Mouse (Mus musculus) lung, embryonic 14.5 days (tissue): ENCODE data around the gene Acp4. TPM values are rescaled to one million over a fixed set of nuclear protein-coding genes. Genes with fewer than 3 reads are reported as not detected.

Experiments used
- ATAC-seq: fragments of 200-750 bp; cut with Nextera tagmentation; 2 replicates; pipeline ENCODE4 v1.8.0; 2017; ENCODE audit warnings: mild to moderate bottlenecking, moderate TSS enrichment, moderate library complexity; ENCODE audit not compliant: insufficient read depth
- DNase-seq: peaks from one replicate; pipeline ENCODE4 v3.0.0-alpha.2; 2015
- H3K27ac ChIP-seq: fragments of 300-500 bp; sonication (generic); 2 replicates; pipeline ENCODE4 v1.5.1; 2014; ENCODE audit warnings: low read depth, mild to moderate bottlenecking, moderate library complexity
- H3K27me3 ChIP-seq: fragments of 300-500 bp; sonication (generic); 2 replicates; pipeline ENCODE4 v1.6.1; 2014; ENCODE audit warnings: low read length, control low read depth; ENCODE audit not compliant: insufficient read depth
- H3K36me3 ChIP-seq: fragments of 300-500 bp; sonication (generic); 2 replicates; pipeline ENCODE4 v1.6.1; 2014; ENCODE audit warnings: control low read depth; ENCODE audit not compliant: insufficient read depth
- H3K4me1 ChIP-seq: fragments of 300-500 bp; sonication (generic); 2 replicates; pipeline ENCODE4 v1.6.1; 2014; ENCODE audit warnings: antibody characterized with exemption, control low read depth; ENCODE audit not compliant: insufficient read depth
- H3K4me2 ChIP-seq: fragments of 300-500 bp; sonication (generic); 2 replicates; pipeline ENCODE4 v1.6.1; 2014; ENCODE audit warnings: mild to moderate bottlenecking
- H3K4me3 ChIP-seq: fragments of 300-500 bp; sonication (generic); 2 replicates; pipeline ENCODE4 v1.5.1; 2014; ENCODE audit warnings: low read depth, low read length
- H3K9ac ChIP-seq: fragments of 300-500 bp; sonication (generic); 2 replicates; pipeline ENCODE4 v1.6.1; 2014
- H3K9me3 ChIP-seq: fragments of 300-500 bp; sonication (generic); 2 replicates; pipeline ENCODE4 v1.6.1; 2016; ENCODE audit warnings: low read depth, low read length, control low read depth
- CTCF ChIP-seq: IDR thresholded peaks from 2 replicates; pipeline ENCODE4 v1.5.1; 2016; ENCODE audit warnings: antibody characterized with exemption, low read depth
- WGBS: fragments of 180-500 bp; shearing (Covaris S2); extraction: QIAGEN DNeasy Blood & Tissue Kit; methylation state at CpG from one replicate; pipeline ENCODE4 v1.1.7; 2014; 5-methylcytosine and 5-hydroxymethylcytosine counted together
- polyA plus RNA-seq: library from polyadenylated mRNA; unstranded; fragments of >200 nt; fragmentation: Nextera tagmentation; extraction: Ambion mirVana; gene quantifications from 2 replicates; pipeline ENCODE4 v1.2.1, GENCODE M21; 2014

Acp4 gene
- polyA plus RNA-seq, 1 experiment from 2014 or later: 0.11 TPM

GRCm38 (mm10) chr7:44275546-44275945 lies 18.4 kb upstream of the Acp4 start:
- 0 out of 2 replicates have a peak, but pooled peaks have one; percentile 7 for TF ChIP-seq CTCF
- Histone ChIP-seq H3K36me3 (no peaks in the 10 kb centered on the region), H3K4me3 (no peak overlapping the region), H3K27ac (no peak overlapping the region), H3K9me3 (no peaks in the 10 kb centered on the region), H3K9ac (no peak overlapping the region), H3K4me2 (no peak overlapping the region), H3K27me3 (0 out of 2 replicates have a peak, but pooled peaks cover 11% of the 10 kb centered on the region), H3K4me1 (no peaks in the 10 kb centered on the region)
- DNase-seq (no peak), ATAC-seq (no peak)
- WGBS: 69% methylated on average over 3 of the region's 3 CpGs

DNA sequence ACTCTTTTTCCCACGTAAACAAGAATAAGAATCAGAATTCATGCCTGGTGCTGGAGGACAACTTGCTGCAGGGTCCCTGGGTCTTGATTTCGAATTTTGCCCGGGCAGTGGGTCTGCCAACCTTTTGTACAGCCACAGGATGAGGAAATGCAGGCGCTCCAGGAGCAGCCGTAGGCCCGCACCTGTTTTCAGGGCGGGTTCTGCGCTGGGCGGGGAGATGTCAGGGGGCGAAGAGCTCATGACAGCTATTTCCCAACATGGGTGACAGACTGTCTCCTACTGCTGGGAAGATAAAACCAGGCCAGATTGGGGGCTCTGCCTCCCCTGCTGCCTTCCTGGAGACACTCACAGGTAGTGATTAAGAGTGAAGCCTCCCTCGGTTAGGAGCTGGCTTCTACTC lies 16.9 kb upstream of the Acp4 start:
- Histone ChIP-seq H3K4me1 (no peaks in the 10 kb centered on the region), H3K9me3 (no peaks in the 10 kb centered on the region), H3K9ac (no peak overlapping the region), H3K4me3 (no peak overlapping the region), H3K36me3 (no peaks in the 10 kb centered on the region), H3K4me2 (no peak overlapping the region), H3K27me3 (0 out of 2 replicates have a peak, but pooled peaks cover 11% of the 10 kb centered on the region), H3K27ac (no peak overlapping the region)
- TF ChIP-seq CTCF: no peak
- DNase-seq (no peak), ATAC-seq (no peak)
- WGBS: 26% methylated on average over 11 of the region's 11 CpGs

DNA sequence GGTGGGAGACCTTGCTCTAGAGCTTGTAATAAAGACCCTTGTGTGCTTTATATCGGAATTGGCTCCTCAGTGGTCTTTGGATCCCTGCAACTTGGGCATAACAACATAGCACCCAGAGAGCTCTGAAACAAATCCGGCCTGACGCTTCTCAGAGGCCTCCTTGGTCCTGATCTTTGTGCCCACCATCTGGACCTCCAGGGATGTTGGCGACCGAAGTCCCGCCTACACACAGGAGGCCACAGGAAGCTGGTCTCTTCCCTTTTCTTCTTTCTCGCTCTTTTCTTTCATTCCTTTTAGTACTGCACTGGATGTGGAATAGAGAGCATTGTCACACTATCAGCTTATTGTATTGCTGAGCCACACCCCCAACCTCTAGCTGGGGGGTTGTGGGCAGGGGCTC lies 16.3 kb upstream of the Acp4 start:
- Histone ChIP-seq H3K9ac (no peak overlapping the region), H3K4me2 (no peak overlapping the region), H3K36me3 (no peaks in the 10 kb centered on the region), H3K27ac (no peak overlapping the region), H3K27me3 (0 out of 2 replicates have a peak, but pooled peaks cover 11% of the 10 kb centered on the region), H3K4me1 (no peaks in the 10 kb centered on the region), H3K9me3 (no peaks in the 10 kb centered on the region), H3K4me3 (no peak overlapping the region)
- ATAC-seq (no peak), DNase-seq (no peak)
- no peak for TF ChIP-seq CTCF
- 66% methylated on average over 7 of the region's 7 CpGs for WGBS

DNA sequence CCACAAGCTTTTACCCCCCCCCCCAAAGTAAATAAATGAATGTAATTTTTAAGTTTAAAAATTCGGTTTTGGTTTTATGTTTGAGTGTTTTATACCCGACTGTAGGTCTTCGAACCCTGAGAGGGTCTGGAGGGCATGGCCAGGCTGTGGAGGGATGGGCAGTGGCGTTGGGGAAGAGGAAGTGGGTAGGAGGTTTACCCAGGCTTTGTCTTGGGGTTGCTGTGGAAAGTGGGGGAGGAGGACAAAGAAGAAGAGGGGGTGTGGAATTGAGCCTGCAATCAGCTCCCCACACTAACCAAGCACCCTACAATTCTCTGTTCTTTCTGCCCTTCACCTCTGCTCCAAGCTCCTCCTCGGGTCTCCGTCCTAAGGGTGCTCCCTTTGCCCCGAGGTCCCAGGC lies 15.4 kb upstream of the Acp4 start:
- WGBS: 89% methylated on average over 7 of the region's 7 CpGs
- Histone ChIP-seq H3K27me3 (0 out of 2 replicates have a peak, but pooled peaks cover 11% of the 10 kb centered on the region), H3K4me1 (no peaks in the 10 kb centered on the region), H3K4me3 (no peak overlapping the region), H3K4me2 (no peak overlapping the region), H3K9me3 (no peaks in the 10 kb centered on the region), H3K9ac (no peak overlapping the region), H3K36me3 (no peaks in the 10 kb centered on the region), H3K27ac (no peak overlapping the region)
- TF ChIP-seq CTCF: no peak
- ATAC-seq: no peak
- DNase-seq: no peak

GRCm38 (mm10) chr7:44271309-44271708 lies 14.1 kb upstream of the Acp4 start:
- Histone ChIP-seq H3K36me3 (no peaks in the 10 kb centered on the region), H3K4me1 (no peaks in the 10 kb centered on the region), H3K27ac (no peak overlapping the region), H3K27me3 (0 out of 2 replicates have a peak, but pooled peaks cover 11% of the 10 kb centered on the region), H3K4me3 (no peak overlapping the region), H3K4me2 (no peak overlapping the region), H3K9ac (no peak overlapping the region), H3K9me3 (no peaks in the 10 kb centered on the region)
- WGBS: 74% methylated on average over 2 of the region's 2 CpGs
- ATAC-seq: no peak
- no peak for DNase-seq
- TF ChIP-seq CTCF: no peak

GRCm38 (mm10) chr7:44269397-44269796 lies 12.2 kb upstream of the Acp4 start:
- no peaks in the 10 kb centered on the region for H3K4me1 ChIP-seq
- H3K27ac ChIP-seq: no peak overlapping the region
- ATAC-seq (no peak), DNase-seq (no peak)
- WGBS: 80% methylated on average over 2 of the region's 2 CpGs
- TF ChIP-seq CTCF: no peak
- no peak overlapping the region for H3K9ac ChIP-seq
- H3K36me3 ChIP-seq: no peaks in the 10 kb centered on the region
- H3K4me3 ChIP-seq: no peak overlapping the region
- no peak overlapping the region for H3K4me2 ChIP-seq
- no peaks in the 10 kb centered on the region for H3K9me3 ChIP-seq
- H3K27me3 ChIP-seq: peaks cover 3% of the 10 kb centered on the region; the same call in 1 of the 2 replicates

DNA sequence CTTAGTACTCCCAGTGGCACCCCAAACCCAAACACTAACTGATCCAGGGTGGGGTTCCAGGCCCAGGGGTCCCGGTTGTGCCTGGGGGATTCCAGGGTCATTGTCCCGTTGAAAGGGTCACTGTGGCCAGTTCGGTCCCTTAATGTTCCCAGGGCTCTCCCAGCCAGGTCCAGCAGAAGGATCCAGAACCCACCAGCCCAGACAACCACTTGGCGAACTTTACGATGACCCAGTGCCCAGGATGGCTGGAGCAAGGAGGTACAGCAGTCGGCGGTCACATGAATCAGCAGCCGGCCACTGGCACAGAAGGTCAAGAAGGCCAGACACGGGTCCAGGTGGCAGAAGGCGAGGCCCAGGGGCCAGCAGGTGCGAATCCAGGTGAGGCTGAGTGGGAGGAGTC lies 10.9 kb upstream of the Acp4 start:
- Histone ChIP-seq H3K36me3 (no peaks in the 10 kb centered on the region), H3K4me1 (no peaks in the 10 kb centered on the region), H3K27me3 (peaks cover 3% of the 10 kb centered on the region; the same call in 1 of the 2 replicates), H3K9ac (no peak overlapping the region), H3K27ac (no peak overlapping the region), H3K9me3 (no peaks in the 10 kb centered on the region), H3K4me2 (no peak overlapping the region), H3K4me3 (no peak overlapping the region)
- DNase-seq (no peak), ATAC-seq (no peak)
- TF ChIP-seq CTCF: no peak
- 70% methylated on average over 11 of the region's 11 CpGs for WGBS
